Mouse (Mus musculus) heart, embryonic 13.5 days (tissue): ENCODE measurements at regions not wholly inside any gene's neighbourhood (a gene's known extent, or its start where the extent isn't known, plus 50 kb on each side); places are given as distances from the start of the nearest gene placed in this dataset.
"Not testable (repeated sequence)": the region's sequence is repeated elsewhere in the genome, so short reads cannot be mapped to it uniquely, and the experiment has no call there.

Source experiments
- ATAC-seq: fragments of 200-750 bp; cut with Nextera tagmentation; 2 replicates; pipeline ENCODE4 v1.8.0; 2017; ENCODE audit warnings: moderate TSS enrichment; ENCODE audit not compliant: insufficient number of reproducible peaks, low FRiP score, low TSS enrichment; ENCODE audit errors: extremely low read depth
- H3K27ac ChIP-seq: fragments of 300-500 bp; sonication (generic); replicated peaks from 2 replicates; pipeline ENCODE4 v1.5.1; 2015; ENCODE audit warnings: moderate library complexity, mild to moderate bottlenecking, inconsistent platforms
- H3K27me3 ChIP-seq: fragments of 300-500 bp; sonication (generic); replicated peaks from 2 replicates; pipeline ENCODE4 v1.6.1; 2015; ENCODE audit warnings: mild to moderate bottlenecking, inconsistent platforms
- H3K36me3 ChIP-seq: fragments of 300-500 bp; sonication (generic); 2 replicates; pipeline ENCODE4 v1.6.1; 2015; ENCODE audit warnings: mild to moderate bottlenecking, inconsistent platforms
- H3K4me1 ChIP-seq: fragments of 300-500 bp; sonication (generic); 2 replicates; pipeline ENCODE4 v1.6.1; 2015; ENCODE audit warnings: inconsistent platforms
- H3K4me2 ChIP-seq: fragments of 300-500 bp; sonication (generic); 2 replicates; pipeline ENCODE4 v1.6.1; 2015; ENCODE audit warnings: inconsistent platforms, mild to moderate bottlenecking, moderate library complexity
- H3K4me3 ChIP-seq: fragments of 300-500 bp; sonication (generic); 2 replicates; pipeline ENCODE4 v1.5.1; 2015; ENCODE audit warnings: moderate library complexity, mild to moderate bottlenecking, inconsistent platforms
- H3K9ac ChIP-seq: fragments of 300-500 bp; sonication (generic); 2 replicates; pipeline ENCODE4 v1.6.1; 2015; ENCODE audit warnings: inconsistent platforms, mild to moderate bottlenecking, moderate library complexity
- H3K9me3 ChIP-seq: fragments of 300-500 bp; sonication (generic); 2 replicates; pipeline ENCODE4 v1.6.1; 2016; ENCODE audit warnings: inconsistent platforms
- WGBS: fragments of 180-500 bp; shearing (Covaris S2); methylation state at CpG from one replicate; pipeline ENCODE4 v1.1.7; 2015; ENCODE audit warnings: mixed read lengths; 5-methylcytosine and 5-hydroxymethylcytosine counted together

GRCm38 (mm10) chr13:41929768-41930167, 82.3 kb upstream of the Adtrp start:
- Histone ChIP-seq H3K9ac (no peak overlapping the region), H3K9me3 (peaks cover 6% of the 10 kb centered on the region; the same call in 1 of the 2 replicates), H3K27ac (no peak overlapping the region), H3K4me2 (no peak overlapping the region), H3K4me3 (no peak overlapping the region), H3K27me3 (no peaks in the 10 kb centered on the region), H3K4me1 (no peaks in the 10 kb centered on the region), H3K36me3 (no peaks in the 10 kb centered on the region)
- ATAC-seq, result no peak
- WGBS, result 86% methylated on average over 1 of the region's 1 CpGs

DNA sequence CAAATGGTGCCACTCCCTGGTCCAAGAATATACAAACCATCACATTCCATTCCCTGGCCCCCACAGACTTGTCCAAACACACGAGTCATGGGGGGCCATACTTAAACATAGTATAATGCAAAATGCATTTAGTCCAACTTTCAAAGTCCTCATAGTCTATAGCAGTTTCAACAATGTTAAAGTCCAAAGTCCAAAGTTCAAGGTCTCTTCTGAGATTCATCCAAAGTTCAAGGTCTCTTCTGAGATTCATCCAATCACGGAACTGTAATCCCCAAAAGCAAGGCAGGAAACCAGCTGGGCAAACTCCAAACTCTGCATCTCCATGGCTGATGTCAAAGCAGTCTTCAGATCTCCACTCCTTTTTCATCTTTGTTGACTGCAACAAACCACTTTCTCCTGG, 78.4 kb upstream of the Adtrp start:
- WGBS, result 81% methylated on average over 2 of the region's 2 CpGs
- not testable (repeated sequence) for H3K9ac ChIP-seq, H3K4me2 ChIP-seq, H3K4me3 ChIP-seq, H3K4me1 ChIP-seq, H3K27ac ChIP-seq, H3K27me3 ChIP-seq, ATAC-seq, H3K36me3 ChIP-seq, H3K9me3 ChIP-seq

DNA sequence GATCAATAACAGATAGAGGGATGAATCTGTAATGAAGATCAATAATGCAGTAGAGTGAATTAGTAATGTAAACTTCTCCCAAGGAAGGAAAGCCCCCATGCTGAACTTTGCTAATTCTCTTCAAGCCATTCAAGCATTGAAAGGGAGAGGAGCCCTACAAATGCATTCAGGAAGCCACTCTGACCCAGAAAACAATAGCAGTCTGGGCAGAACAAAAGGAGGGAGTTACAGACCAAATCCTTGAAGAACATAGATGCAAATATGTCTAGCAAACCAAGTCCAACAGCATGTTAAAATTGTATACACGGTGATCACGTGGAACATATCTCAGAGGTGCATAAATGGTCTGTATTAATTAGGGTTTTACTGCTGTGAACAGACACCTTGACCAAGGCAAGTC, 77.7 kb upstream of the Adtrp start:
- Histone ChIP-seq H3K27ac (no peak overlapping the region), H3K4me2 (no peak overlapping the region), H3K36me3 (no peaks in the 10 kb centered on the region), H3K9me3 (no peaks in the 10 kb centered on the region), H3K27me3 (no peaks in the 10 kb centered on the region), H3K9ac (no peak overlapping the region), H3K4me3 (no peak overlapping the region), H3K4me1 (no peaks in the 10 kb centered on the region)
- no peak for ATAC-seq
- WGBS, result 46% methylated on average over 2 of the region's 2 CpGs

- Histone ChIP-seq H3K27me3 (no peaks in the 10 kb centered on the region), H3K4me2 (no peak overlapping the region), H3K4me3 (no peak overlapping the region), H3K27ac (no peak overlapping the region), H3K9me3 (no peaks in the 10 kb centered on the region), H3K36me3 (no peaks in the 10 kb centered on the region), H3K9ac (no peak overlapping the region), H3K4me1 (no peaks in the 10 kb centered on the region)
- ATAC-seq, result no peak
- 63% methylated on average over 6 of the region's 6 CpGs for WGBS
Observed at GRCm38 (mm10) chr13:41921178-41921577, 73.7 kb upstream of the Adtrp start.

- no peak for ATAC-seq
- no peaks in the 10 kb centered on the region for H3K36me3 ChIP-seq
- no peaks in the 10 kb centered on the region for H3K9me3 ChIP-seq
- no peak overlapping the region for H3K9ac ChIP-seq
- H3K27me3 ChIP-seq, result no peaks in the 10 kb centered on the region
- H3K4me2 ChIP-seq, result no peak overlapping the region
- H3K4me3 ChIP-seq, result no peak overlapping the region
- no peaks in the 10 kb centered on the region for H3K4me1 ChIP-seq
- WGBS, result 53% methylated on average over 5 of the region's 5 CpGs
- H3K27ac ChIP-seq, result no peak overlapping the region
Observed at GRCm38 (mm10) chr13:41918525-41918924, 71.0 kb upstream of the Adtrp start.

DNA sequence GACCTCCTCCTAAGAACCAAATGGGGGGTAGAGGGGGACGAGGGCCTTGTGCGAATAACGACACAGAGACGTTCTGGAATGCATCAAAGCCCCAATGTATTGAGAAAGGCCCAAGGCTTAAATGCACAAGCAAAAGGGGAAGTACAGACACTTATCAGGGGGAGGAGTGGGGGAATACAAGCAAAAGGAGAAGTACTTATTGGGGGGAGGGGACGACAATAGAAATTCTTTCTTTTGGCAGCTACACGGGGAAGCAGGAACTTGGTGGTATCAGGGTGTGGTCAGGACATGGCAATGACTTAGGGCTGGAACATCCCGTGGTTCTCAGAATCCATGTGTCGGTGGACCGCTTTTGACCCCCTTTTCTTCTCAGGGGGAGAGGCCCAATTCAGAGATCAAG, 68.3 kb upstream of the Adtrp start:
- not testable (repeated sequence) for H3K27ac ChIP-seq, H3K4me1 ChIP-seq, H3K9ac ChIP-seq, H3K27me3 ChIP-seq, H3K4me2 ChIP-seq, H3K9me3 ChIP-seq, ATAC-seq, H3K36me3 ChIP-seq, H3K4me3 ChIP-seq
- 77% methylated on average over 9 of the region's 9 CpGs for WGBS

DNA sequence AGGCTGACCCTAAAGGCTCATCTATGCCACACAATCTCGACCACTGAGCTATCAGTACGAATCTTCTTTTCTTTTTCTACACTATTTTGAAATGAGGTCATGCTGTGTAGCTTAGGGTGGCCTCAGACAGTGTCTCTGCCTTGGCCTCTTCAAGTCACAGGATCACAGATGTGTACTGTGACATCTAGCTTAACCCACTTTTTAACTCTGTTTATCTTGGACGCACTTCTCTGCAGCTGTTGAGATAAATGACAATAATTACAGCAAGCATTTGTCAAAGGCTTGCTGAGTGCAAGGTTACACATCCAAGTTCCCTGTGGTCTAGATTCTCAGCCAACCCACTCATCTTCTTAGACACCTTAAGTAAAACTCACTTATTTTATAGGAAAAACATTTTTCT, 63.3 kb upstream of the Adtrp start:
- 44% methylated on average over 3 of the region's 3 CpGs for WGBS
- no peaks in the 10 kb centered on the region for H3K9me3 ChIP-seq
- no peak overlapping the region for H3K27ac ChIP-seq
- H3K4me1 ChIP-seq, result peaks cover 6% of the 10 kb centered on the region
- H3K36me3 ChIP-seq, result no peaks in the 10 kb centered on the region
- no peak overlapping the region for H3K4me3 ChIP-seq
- no peak overlapping the region for H3K4me2 ChIP-seq
- H3K27me3 ChIP-seq, result no peaks in the 10 kb centered on the region
- H3K9ac ChIP-seq, result no peak overlapping the region
- ATAC-seq, result no peak

- Histone ChIP-seq H3K9me3 (no peaks in the 10 kb centered on the region), H3K4me3 (no peak overlapping the region), H3K4me2 (no peak overlapping the region), H3K27ac (no peak overlapping the region), H3K27me3 (no peaks in the 10 kb centered on the region), H3K36me3 (no peaks in the 10 kb centered on the region), H3K4me1 (peaks cover 6% of the 10 kb centered on the region), H3K9ac (no peak overlapping the region)
- no peak for ATAC-seq
- 75% methylated on average over 10 of the region's 10 CpGs for WGBS
Observed at GRCm38 (mm10) chr13:41910236-41910635, 62.8 kb upstream of the Adtrp start.

- Histone ChIP-seq H3K27ac (no peak overlapping the region), H3K9me3 (no peaks in the 10 kb centered on the region), H3K9ac (no peak overlapping the region), H3K4me1 (peaks cover 6% of the 10 kb centered on the region), H3K4me3 (no peak overlapping the region), H3K4me2 (no peak overlapping the region), H3K36me3 (no peaks in the 10 kb centered on the region), H3K27me3 (no peaks in the 10 kb centered on the region)
- ATAC-seq, result no peak
- 69% methylated on average over 2 of the region's 2 CpGs for WGBS
Observed at GRCm38 (mm10) chr13:41907027-41907426, 59.5 kb upstream of the Adtrp start.

- no peak overlapping the region for H3K4me3 ChIP-seq
- no peaks in the 10 kb centered on the region for H3K9me3 ChIP-seq
- H3K27ac ChIP-seq, result no peak overlapping the region
- H3K27me3 ChIP-seq, result no peaks in the 10 kb centered on the region
- H3K9ac ChIP-seq, result no peak overlapping the region
- H3K4me2 ChIP-seq, result no peak overlapping the region
- no peaks in the 10 kb centered on the region for H3K4me1 ChIP-seq
- no peak for ATAC-seq
- no peaks in the 10 kb centered on the region for H3K36me3 ChIP-seq
Observed at GRCm38 (mm10) chr13:41903286-41903685, 55.8 kb upstream of the Adtrp start.

- no peak overlapping the region for H3K27ac ChIP-seq
- no peak overlapping the region for H3K4me3 ChIP-seq
- no peaks in the 10 kb centered on the region for H3K27me3 ChIP-seq
- H3K9me3 ChIP-seq, result no peaks in the 10 kb centered on the region
- no peak overlapping the region for H3K4me2 ChIP-seq
- 75% methylated on average over 13 of the region's 13 CpGs for WGBS
- no peak for ATAC-seq
- H3K9ac ChIP-seq, result no peak overlapping the region
- H3K36me3 ChIP-seq, result no peaks in the 10 kb centered on the region
- no peaks in the 10 kb centered on the region for H3K4me1 ChIP-seq
Observed at GRCm38 (mm10) chr13:41899837-41900463, 52.5 kb upstream of the Adtrp start.

GRCm38 (mm10) chr13:41899281-41899680, 51.8 kb upstream of the Adtrp start:
- Histone ChIP-seq H3K27ac (no peak overlapping the region), H3K9ac (no peak overlapping the region), H3K9me3 (no peaks in the 10 kb centered on the region), H3K4me2 (no peak overlapping the region), H3K4me3 (no peak overlapping the region), H3K4me1 (no peaks in the 10 kb centered on the region), H3K36me3 (no peaks in the 10 kb centered on the region), H3K27me3 (no peaks in the 10 kb centered on the region)
- ATAC-seq, result no peak
- WGBS, result 73% methylated on average over 7 of the region's 7 CpGs
